Mouse (Mus musculus) midbrain, embryonic 14.5 days (tissue): ENCODE results near the gene Gm20388. TPM values are rescaled to one million over a fixed set of nuclear protein-coding genes. Genes with fewer than 3 reads are reported as not detected.

Experiments
- ATAC-seq: fragments of 200-750 bp; cut with Nextera tagmentation; 2 replicates; pipeline ENCODE4 v1.8.0; 2017; ENCODE audit warnings: moderate number of reproducible peaks, moderate library complexity; ENCODE audit not compliant: low FRiP score, low TSS enrichment
- DNase-seq: peaks from one replicate; pipeline ENCODE4 v3.0.0-alpha.2; 2015
- H3K27ac ChIP-seq: fragments of 300-500 bp; sonication (generic); replicated peaks from 2 replicates; pipeline ENCODE4 v1.5.1; 2014; ENCODE audit warnings: mild to moderate bottlenecking, low read depth, low read length, moderate library complexity
- H3K27me3 ChIP-seq: fragments of 300-500 bp; sonication (generic); 2 replicates; pipeline ENCODE4 v1.6.1; 2014; ENCODE audit warnings: low read length, control low read depth, mixed read lengths; ENCODE audit not compliant: control insufficient read depth, insufficient read depth
- H3K36me3 ChIP-seq: fragments of 300-500 bp; sonication (generic); 2 replicates; pipeline ENCODE4 v1.6.1; 2014; ENCODE audit warnings: low read length, control low read depth; ENCODE audit not compliant: control insufficient read depth, insufficient read depth
- H3K4me1 ChIP-seq: fragments of 300-500 bp; sonication (generic); 2 replicates; pipeline ENCODE4 v1.6.1; 2014; ENCODE audit warnings: mild to moderate bottlenecking, antibody characterized with exemption, low read length, control low read depth; ENCODE audit not compliant: control insufficient read depth, insufficient read depth
- H3K4me2 ChIP-seq: fragments of 300-500 bp; sonication (generic); 2 replicates; pipeline ENCODE4 v1.6.1; 2014; ENCODE audit warnings: mild to moderate bottlenecking, low read length, moderate library complexity
- H3K4me3 ChIP-seq: fragments of 300-500 bp; sonication (generic); replicated peaks from 2 replicates; pipeline ENCODE4 v1.5.1; 2014; ENCODE audit warnings: low read depth, low read length
- H3K9ac ChIP-seq: fragments of 300-500 bp; sonication (generic); replicated peaks from 2 replicates; pipeline ENCODE4 v1.6.1; 2014; ENCODE audit warnings: mild to moderate bottlenecking, low read length, moderate library complexity
- H3K9me3 ChIP-seq: fragments of 300-500 bp; sonication (generic); 2 replicates; pipeline ENCODE4 v1.6.1; 2016; ENCODE audit warnings: low read length, control low read depth, mixed read lengths; ENCODE audit not compliant: control insufficient read depth
- WGBS: fragments of 180-500 bp; shearing (Covaris S2); extraction: QIAGEN DNeasy Blood & Tissue Kit; methylation state at CpG from one replicate; pipeline ENCODE4 v1.1.7; 2014; 5-methylcytosine and 5-hydroxymethylcytosine counted together
- polyA plus RNA-seq: library from polyadenylated mRNA; unstranded; fragments of >200 nt; fragmentation: Nextera tagmentation; extraction: Ambion mirVana; gene quantifications from 2 replicates; pipeline ENCODE4 v1.2.1, GENCODE M21; 2014

Gm20388 gene
- polyA plus RNA-seq, 1 experiment from 2014 or later: 4.1 TPM

GRCm38 (mm10) chr8:123895230-123895629 is 3984.6 kb downstream of the Gm20388 start:
- DNase-seq (no peak), ATAC-seq (no peak)
- Histone ChIP-seq H3K4me2 (no peak overlapping the region), H3K9me3 (no peaks in the 10 kb centered on the region), H3K27me3 (peaks cover 44% of the 10 kb centered on the region), H3K36me3 (peaks cover 14% of the 10 kb centered on the region; the same call in 1 of the 2 replicates), H3K4me3 (no peak overlapping the region), H3K9ac (no peak overlapping the region), H3K4me1 (peaks cover 16% of the 10 kb centered on the region), H3K27ac (no peak overlapping the region)
- 84% methylated on average over 4 of the region's 4 CpGs for WGBS

GRCm38 (mm10) chr8:123895680-123896365 is 3985.2 kb downstream of the Gm20388 start:
- Histone ChIP-seq H3K4me3 (no peak overlapping the region), H3K36me3 (peaks cover 20% of the 10 kb centered on the region; the same call in 1 of the 2 replicates), H3K27ac (no peak overlapping the region), H3K9ac (no peak overlapping the region), H3K9me3 (no peaks in the 10 kb centered on the region), H3K4me1 (peaks cover 16% of the 10 kb centered on the region), H3K4me2 (no peak overlapping the region), H3K27me3 (peaks cover 38% of the 10 kb centered on the region)
- no peak for ATAC-seq
- 68% methylated on average over 9 of the region's 9 CpGs for WGBS
- DNase-seq: no peak

GRCm38 (mm10) chr8:123896366-123896761 is 3985.7 kb downstream of the Gm20388 start:
- 71% methylated on average over 14 of the region's 14 CpGs for WGBS
- DNase-seq (no peak), ATAC-seq (no peak)
- H3K9ac ChIP-seq: no peak overlapping the region
- H3K36me3 ChIP-seq: peaks cover 24% of the 10 kb centered on the region
- no peak overlapping the region for H3K4me3 ChIP-seq
- H3K27me3 ChIP-seq: peaks cover 35% of the 10 kb centered on the region
- H3K9me3 ChIP-seq: no peaks in the 10 kb centered on the region
- no peak overlapping the region for H3K27ac ChIP-seq
- peaks cover 13% of the 10 kb centered on the region for H3K4me1 ChIP-seq
- H3K4me2 ChIP-seq: no peak overlapping the region

- DNase-seq: no peak
- 55% methylated on average over 10 of the region's 10 CpGs for WGBS
- peaks cover 28% of the 10 kb centered on the region for H3K36me3 ChIP-seq
- H3K9ac ChIP-seq: no peak overlapping the region
- H3K27ac ChIP-seq: no peak overlapping the region
- no peak overlapping the region for H3K4me2 ChIP-seq
- H3K4me3 ChIP-seq: no peak overlapping the region
- no peak for ATAC-seq
- H3K9me3 ChIP-seq: no peaks in the 10 kb centered on the region
- H3K27me3 ChIP-seq: peaks cover 34% of the 10 kb centered on the region
- peaks cover 9% of the 10 kb centered on the region; the same call in 1 of the 2 replicates for H3K4me1 ChIP-seq
Measured at GRCm38 (mm10) chr8:123896774-123897173, 3986.1 kb downstream of the Gm20388 start.

GRCm38 (mm10) chr8:123898576-123898975 is 3987.9 kb downstream of the Gm20388 start:
- Histone ChIP-seq H3K9ac (no peak overlapping the region), H3K27me3 (peaks cover 18% of the 10 kb centered on the region), H3K36me3 (peaks cover 46% of the 10 kb centered on the region), H3K4me2 (no peak overlapping the region), H3K27ac (no peak overlapping the region), H3K4me3 (no peak overlapping the region), H3K9me3 (no peaks in the 10 kb centered on the region), H3K4me1 (no peaks in the 10 kb centered on the region)
- WGBS: 87% methylated on average over 5 of the region's 5 CpGs
- ATAC-seq (no peak), DNase-seq (no peak)

GRCm38 (mm10) chr8:123899366-123899765 is 3988.7 kb downstream of the Gm20388 start:
- H3K9me3 ChIP-seq: no peaks in the 10 kb centered on the region
- no peak overlapping the region for H3K9ac ChIP-seq
- DNase-seq (no peak), ATAC-seq (no peak)
- no peak overlapping the region for H3K27ac ChIP-seq
- H3K27me3 ChIP-seq: peaks cover 10% of the 10 kb centered on the region
- H3K4me1 ChIP-seq: no peaks in the 10 kb centered on the region
- H3K4me2 ChIP-seq: no peak overlapping the region
- no peak overlapping the region for H3K4me3 ChIP-seq
- 86% methylated on average over 7 of the region's 7 CpGs for WGBS
- H3K36me3 ChIP-seq: peaks cover 54% of the 10 kb centered on the region

GRCm38 (mm10) chr8:123902653-123903052 is 3992.0 kb downstream of the Gm20388 start:
- no peak overlapping the region for H3K4me3 ChIP-seq
- H3K9ac ChIP-seq: no peak overlapping the region
- no peaks in the 10 kb centered on the region for H3K27me3 ChIP-seq
- no peak for ATAC-seq
- H3K4me2 ChIP-seq: no peak overlapping the region
- no peaks in the 10 kb centered on the region for H3K4me1 ChIP-seq
- no peaks in the 10 kb centered on the region for H3K9me3 ChIP-seq
- H3K36me3 ChIP-seq: peaks cover 80% of the 10 kb centered on the region
- DNase-seq: no peak
- no peak overlapping the region for H3K27ac ChIP-seq
- WGBS: 88% methylated on average over 7 of the region's 7 CpGs

GRCm38 (mm10) chr8:123907604-123908003 is 3997.0 kb downstream of the Gm20388 start:
- H3K27ac ChIP-seq: no peak overlapping the region
- ATAC-seq (no peak), DNase-seq (no peak)
- WGBS: 92% methylated on average over 6 of the region's 6 CpGs
- H3K4me3 ChIP-seq: no peak overlapping the region
- no peak overlapping the region for H3K9ac ChIP-seq
- H3K4me2 ChIP-seq: no peak overlapping the region
- H3K9me3 ChIP-seq: no peaks in the 10 kb centered on the region
- peaks cover 86% of the 10 kb centered on the region for H3K36me3 ChIP-seq
- H3K27me3 ChIP-seq: no peaks in the 10 kb centered on the region
- H3K4me1 ChIP-seq: no peaks in the 10 kb centered on the region

GRCm38 (mm10) chr8:123912265-123912664 is 4001.6 kb downstream of the Gm20388 start:
- DNase-seq (no peak), ATAC-seq (no peak)
- WGBS: 95% methylated on average over 4 of the region's 4 CpGs
- Histone ChIP-seq H3K36me3 (peaks cover 90% of the 10 kb centered on the region), H3K9me3 (no peaks in the 10 kb centered on the region), H3K4me1 (no peaks in the 10 kb centered on the region), H3K27me3 (no peaks in the 10 kb centered on the region), H3K4me2 (no peak overlapping the region), H3K4me3 (no peak overlapping the region), H3K9ac (no peak overlapping the region), H3K27ac (no peak overlapping the region)
